8 mouse cellular contexts compared by ENCODE assay signal in the genomic region with DNA sequence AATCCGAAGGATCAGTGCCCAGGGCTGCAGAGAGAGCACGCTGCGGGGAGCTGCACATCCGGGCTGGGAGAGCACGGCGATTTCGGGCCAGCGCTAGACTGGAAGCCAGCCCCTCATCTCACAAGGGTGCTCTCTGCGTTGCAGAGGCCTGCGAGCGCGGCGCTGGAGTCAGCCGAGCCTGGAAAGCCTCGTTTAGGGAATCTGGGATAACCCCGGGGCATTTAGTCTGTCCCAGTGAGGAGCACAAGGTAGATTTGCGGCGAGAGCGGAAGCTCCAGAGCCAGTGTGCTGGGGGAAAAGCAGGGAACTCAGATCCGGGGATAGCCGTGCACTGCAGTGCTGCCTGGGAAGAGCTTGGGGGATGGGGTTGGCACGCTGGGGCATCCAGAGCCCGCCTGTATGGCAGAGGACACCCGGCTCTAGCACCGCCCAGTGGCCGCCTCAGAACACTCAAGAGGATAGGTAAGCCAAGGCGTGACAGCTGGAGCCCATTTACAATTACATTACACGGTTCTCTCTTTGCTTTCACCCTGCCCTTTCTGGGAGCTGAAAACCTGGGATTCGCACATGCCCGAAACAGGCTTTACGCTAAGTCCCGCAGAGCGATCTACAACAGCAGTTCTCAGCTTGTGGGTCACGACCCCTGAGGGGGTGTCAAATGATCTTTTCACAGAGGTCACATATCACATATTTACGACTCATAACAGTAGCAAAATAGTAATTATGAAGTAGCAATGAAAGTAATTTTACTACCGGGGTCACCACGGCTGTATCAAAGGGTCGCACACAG.
DNase-seq lines count a peak whose midpoint lies in the region; ATAC-seq and TF ChIP-seq lines count a peak whose summit lies in the region.

No protein-coding gene starts in this region.

- H3K79me2 ChIP-seq in C2C12 (ENCODE audit: control insufficient read depth, insufficient read depth) = no peaks in the 10 kb centered on the region
- H3K79me2 ChIP-seq in liver, adult 2 months (ENCODE audit: control insufficient read depth, insufficient read depth, low read length) = no peaks in the 10 kb centered on the region

- TF ChIP-seq EP300 in heart, postnatal 0 days (IDR thresholded peaks at IDR 0.05; ENCODE audit: low read depth) = no peak
- TF ChIP-seq EP300 in stomach, postnatal 0 days (optimal IDR thresholded peaks at IDR 0.05) = no peak

- peak; percentile 90 for ATAC-seq in forebrain, embryonic 12.5 days (ENCODE audit: low FRiP score)
- ATAC-seq in heart, postnatal 0 days (ENCODE audit: insufficient read depth, low read depth) = peak; percentile 88
- ATAC-seq in midbrain, postnatal 0 days (ENCODE audit: low FRiP score) = peak; percentile 86
- ATAC-seq in stomach, postnatal 0 days (ENCODE audit: low FRiP score, low TSS enrichment) = peak; percentile 83

- no peaks in the 10 kb centered on the region for H3K9me3 ChIP-seq in forebrain, embryonic 12.5 days
- no peaks in the 10 kb centered on the region for H3K9me3 ChIP-seq in heart, postnatal 0 days (replicated peaks; ENCODE audit: control insufficient read depth, low read length)
- no peaks in the 10 kb centered on the region for H3K9me3 ChIP-seq in midbrain, postnatal 0 days (ENCODE audit: low read length)
- H3K9me3 ChIP-seq in stomach, postnatal 0 days (ENCODE audit: control insufficient read depth, low read length) = no peaks in the 10 kb centered on the region

- no peaks in the 10 kb centered on the region for H3K79me3 ChIP-seq in C2C12 (ENCODE audit: low read depth)

- peak overlapping the region; percentile 71 for H3K9ac ChIP-seq in forebrain, embryonic 12.5 days
- peak overlapping the region; percentile 38 for H3K9ac ChIP-seq in heart, postnatal 0 days (replicated peaks; ENCODE audit: low read depth, low read length)
- H3K9ac ChIP-seq in liver, adult 2 months (ENCODE audit: low read depth, low read length) = no peak overlapping the region
- peak overlapping the region; percentile 74 for H3K9ac ChIP-seq in midbrain, postnatal 0 days (replicated peaks; ENCODE audit: low read length, poor library complexity, severe bottlenecking)
- peak overlapping the region; percentile 51 for H3K9ac ChIP-seq in stomach, postnatal 0 days (ENCODE audit: low read length)

- peaks cover 32% of the 10 kb centered on the region for H3K4me1 ChIP-seq in forebrain, embryonic 12.5 days
- H3K4me1 ChIP-seq in heart, postnatal 0 days (ENCODE audit: control insufficient read depth, insufficient read depth) = peaks cover 13% of the 10 kb centered on the region; the same call in 1 of the 2 replicates
- peaks cover 2% of the 10 kb centered on the region; the same call in 1 of the 2 replicates for H3K4me1 ChIP-seq in liver, adult 2 months (ENCODE audit: control insufficient read depth, insufficient read depth, low read length)
- 0 out of 2 replicates have a peak, but pooled peaks cover 3% of the 10 kb centered on the region for H3K4me1 ChIP-seq in midbrain, postnatal 0 days (ENCODE audit: insufficient read depth, low read length)
- no peaks in the 10 kb centered on the region; the same call in 1 of the 2 replicates for H3K4me1 ChIP-seq in stomach, postnatal 0 days (replicated peaks; ENCODE audit: control insufficient read depth, insufficient read depth)

- 8% methylated on average over 38 of the region's 38 CpGs for whole genome bisulfite sequencing in forebrain, embryonic 12.5 days
- 9% methylated on average over 38 of the region's 38 CpGs for WGBS in heart, postnatal 0 days
- 10% methylated on average over 38 of the region's 38 CpGs for WGBS in liver, adult 2 months
- WGBS in midbrain, postnatal 0 days = 5% methylated on average over 38 of the region's 38 CpGs
- WGBS in stomach, postnatal 0 days = 8% methylated on average over 38 of the region's 38 CpGs

- no peaks in the 10 kb centered on the region for H3K36me3 ChIP-seq in C2C12 (ENCODE audit: control insufficient read depth, insufficient read depth)
- no peaks in the 10 kb centered on the region for H3K36me3 ChIP-seq in forebrain, embryonic 12.5 days (replicated peaks)
- no peaks in the 10 kb centered on the region for H3K36me3 ChIP-seq in heart, postnatal 0 days (replicated peaks; ENCODE audit: control insufficient read depth, insufficient read depth, low read length)
- H3K36me3 ChIP-seq in liver, adult 2 months (ENCODE audit: control insufficient read depth, insufficient read depth, low read length) = no peaks in the 10 kb centered on the region
- no peaks in the 10 kb centered on the region for H3K36me3 ChIP-seq in midbrain, postnatal 0 days (ENCODE audit: insufficient read depth, low read length)
- no peaks in the 10 kb centered on the region for H3K36me3 ChIP-seq in stomach, postnatal 0 days (ENCODE audit: control insufficient read depth, insufficient read depth, low read length)

- peak overlapping the region; percentile 97 for H3K4me2 ChIP-seq in forebrain, embryonic 12.5 days
- peak overlapping the region; percentile 89 for H3K4me2 ChIP-seq in heart, postnatal 0 days (ENCODE audit: low read depth, low read length)
- peak overlapping the region; percentile 97 for H3K4me2 ChIP-seq in midbrain, postnatal 0 days (ENCODE audit: low read depth, low read length, poor library complexity, severe bottlenecking)
- peak overlapping the region; percentile 96 for H3K4me2 ChIP-seq in stomach, postnatal 0 days (replicated peaks; ENCODE audit: low read depth)

- peak; percentile 18 for TF ChIP-seq CTCF in C2C12 (IDR thresholded peaks at IDR 0.05; ENCODE audit: control insufficient read depth, insufficient read depth, insufficient read length)
- TF ChIP-seq CTCF in heart, postnatal 0 days (IDR thresholded peaks at IDR 0.05; ENCODE audit: low read depth) = peak; percentile 61
- TF ChIP-seq CTCF in liver, adult 2 months (IDR thresholded peaks at IDR 0.05; ENCODE audit: low read depth, low read length) = peak; percentile 77
- peak; percentile 81 for TF ChIP-seq CTCF in midbrain, postnatal 0 days (IDR thresholded peaks at IDR 0.05)
- TF ChIP-seq CTCF in stomach, postnatal 0 days (IDR thresholded peaks at IDR 0.05; ENCODE audit: low read depth) = peak; percentile 79

- H3K27me3 ChIP-seq in C2C12 (ENCODE audit: control insufficient read depth, insufficient read depth, insufficient read length) = peaks cover 6% of the 10 kb centered on the region
- H3K27me3 ChIP-seq in forebrain, embryonic 12.5 days = peaks cover 44% of the 10 kb centered on the region
- peaks cover 60% of the 10 kb centered on the region for H3K27me3 ChIP-seq in heart, postnatal 0 days (ENCODE audit: control insufficient read depth, insufficient read depth, low read length)
- no peaks in the 10 kb centered on the region for H3K27me3 ChIP-seq in liver, adult 2 months (ENCODE audit: control insufficient read depth, insufficient read depth, low read length)
- H3K27me3 ChIP-seq in midbrain, postnatal 0 days (ENCODE audit: insufficient read depth, low read length) = 0 out of 2 replicates have a peak, but pooled peaks cover 4% of the 10 kb centered on the region
- H3K27me3 ChIP-seq in stomach, postnatal 0 days (ENCODE audit: control insufficient read depth, insufficient read depth, low read length) = no peaks in the 10 kb centered on the region

- no peak for TF ChIP-seq POLR2A in liver, adult 2 months (IDR thresholded peaks at IDR 0.05; ENCODE audit: extremely low read depth, insufficient read depth, low read length)

- peak; percentile 71 for DNase-seq in brain, embryonic 18.5 days (ENCODE audit: low read depth, low spot score)
- DNase-seq in heart, postnatal 0 days (ENCODE audit: low spot score) = peak; percentile 76
- peak; percentile 75 for DNase-seq in kidney, postnatal 14 days
- peak; percentile 45 for DNase-seq in liver, adult 2 months (ENCODE audit: extremely low read depth, low read depth, low spot score)
- DNase-seq in midbrain, postnatal 0 days (ENCODE audit: low spot score) = peak; percentile 91
- peak; percentile 79 for DNase-seq in stomach, postnatal 0 days (ENCODE audit: low spot score)

- H3K27ac ChIP-seq in forebrain, embryonic 12.5 days = peak overlapping the region; percentile 81
- H3K27ac ChIP-seq in heart, postnatal 0 days (ENCODE audit: low read depth) = no peak overlapping the region
- no peak overlapping the region for H3K27ac ChIP-seq in liver, adult 2 months (replicated peaks; ENCODE audit: insufficient read depth, low read depth, low read length)
- H3K27ac ChIP-seq in midbrain, postnatal 0 days (ENCODE audit: low read depth, low read length) = peak overlapping the region; percentile 83
- H3K27ac ChIP-seq in stomach, postnatal 0 days (replicated peaks) = no peak overlapping the region

- peak overlapping the region; percentile 39 for H3ac ChIP-seq in C2C12 (ENCODE audit: control insufficient read depth, insufficient read length, low read depth)

- H3K4me3 ChIP-seq in C2C12 (ENCODE audit: insufficient read depth, poor library complexity, severe bottlenecking) = no peak overlapping the region
- H3K4me3 ChIP-seq in forebrain, embryonic 12.5 days (replicated peaks) = peak overlapping the region; percentile 47
- peak overlapping the region; percentile 48 for H3K4me3 ChIP-seq in heart, postnatal 0 days (ENCODE audit: low read depth, low read length)
- peak overlapping the region; percentile 29; the same call in 1 of the 2 replicates for H3K4me3 ChIP-seq in liver, adult 2 months (ENCODE audit: insufficient read depth, low read depth, low read length)
- H3K4me3 ChIP-seq in midbrain, postnatal 0 days (ENCODE audit: low read depth, low read length) = peak overlapping the region; percentile 44
- peak overlapping the region; percentile 46 for H3K4me3 ChIP-seq in stomach, postnatal 0 days (ENCODE audit: low read depth, low read length)

TF ChIP-seq in C2C12, 6 proteins besides CTCF, POLR2A, EP300 and RAD21:
- TF ChIP-seq MYOD1 (IDR thresholded peaks at IDR 0.05; ENCODE audit: control insufficient read depth, insufficient read length, low read depth) (no peak), MAX (IDR thresholded peaks at IDR 0.05) (no peak), MYOG (IDR thresholded peaks at IDR 0.05; ENCODE audit: control insufficient read depth, extremely low read depth, insufficient read length) (no peak), CEBPB (IDR thresholded peaks at IDR 0.05; ENCODE audit: low read depth) (no peak), FOSL1 (IDR thresholded peaks at IDR 0.05; ENCODE audit: insufficient read depth, low read length, poor library complexity, severe bottlenecking) (no peak), USF1 (IDR thresholded peaks at IDR 0.05; ENCODE audit: low read depth) (no peak)
TF ChIP-seq in C2C12: peak in this region for 0.

Comparison
In these comparisons a context has a peak if more than half of its experiments do, and no peak if none do; other contexts are left out.
1. CTCF ChIP-seq: peak in every context shown above with its lines; median percentile 81 in midbrain, postnatal 0 days; 79 in stomach, postnatal 0 days; 77 in liver, adult 2 months; 61 in heart, postnatal 0 days; 18 in C2C12.
2. H3K27ac ChIP-seq: peak in forebrain, embryonic 12.5 days (single experiment) and midbrain, postnatal 0 days (single experiment); none in heart, postnatal 0 days (single experiment), liver, adult 2 months (single experiment) and stomach, postnatal 0 days (single experiment).
3. Peak in every context shown above with its lines, with median percentiles within 50 percentile points of each other: DNase-seq, ATAC-seq and H3K4me2 ChIP-seq.